Mouse (Mus musculus) adrenal gland, postnatal 4 days (tissue): ENCODE results near the gene Brsk1. TPM values are rescaled to one million over a fixed set of nuclear protein-coding genes. Genes with fewer than 3 reads are reported as not detected.
A peak's percentile ranks its signal among the peaks of the same experiment; 100 is the strongest.

Experiments
- DNase-seq, 2 experiments: peaks; one replicate each; pipeline ENCODE4 v3.0.0; 2021 to 2022; ENCODE audit warnings: low spot score in 2 of 2, mixed read lengths in 2 of 2
- total RNA-seq, 2 experiments: library from RNA; stranded (reverse); gene quantifications; 2 replicates each; pipeline ENCODE4 v1.2.3; 2021

The Brsk1 gene
- total RNA-seq, 2 experiments from 2014 or later, result 14.4 to 17.0 TPM

- no peak for DNase-seq
These were observed 21.9 kb upstream of the Brsk1 start for GRCm38 (mm10) chr7:4668506-4668905.

GRCm38 (mm10) chr7:4669156-4669555 lies 21.2 kb upstream of the Brsk1 start:
- no peak for DNase-seq

- DNase-seq, result no peak
These were observed 19.6 kb upstream of the Brsk1 start for GRCm38 (mm10) chr7:4670655-4671255.

GRCm38 (mm10) chr7:4671956-4672355 lies 18.4 kb upstream of the Brsk1 start:
- DNase-seq, result no peak

GRCm38 (mm10) chr7:4674114-4674731 lies 16.2 kb upstream of the Brsk1 start:
- no peak for DNase-seq

- no peak for DNase-seq
These were observed 15.2 kb upstream of the Brsk1 start for GRCm38 (mm10) chr7:4675200-4675599.

GRCm38 (mm10) chr7:4683307-4683706 lies 7.1 kb upstream of the Brsk1 start:
- no peak for DNase-seq

- no peak for DNase-seq
These were observed 6.2 kb upstream of the Brsk1 start for GRCm38 (mm10) chr7:4684203-4684602.

GRCm38 (mm10) chr7:4684632-4685417 lies 5.6 kb upstream of the Brsk1 start, which contains the start of gene Hspbp1:
Gene Hspbp1, minus strand, starts transcription at chr7:4685068.
- peak; percentile 68 to 87 for DNase-seq

- no peak for DNase-seq
These were observed 698 bp downstream of the Brsk1 start for GRCm38 (mm10) chr7:4690951-4691653.

GRCm38 (mm10) chr7:4693004-4693403 lies 2.6 kb downstream of the Brsk1 start:
- no peak for DNase-seq

GRCm38 (mm10) chr7:4702334-4702733 lies 11.9 kb downstream of the Brsk1 start:
- no peak for DNase-seq

GRCm38 (mm10) chr7:4703195-4703594 lies 12.8 kb downstream of the Brsk1 start:
- no peak for DNase-seq

- peak in 1 of 2 experiments; percentile 22 for DNase-seq
These were observed 14.7 kb downstream of the Brsk1 start for GRCm38 (mm10) chr7:4705098-4705497.

GRCm38 (mm10) chr7:4712594-4712993 lies 22.2 kb downstream of the Brsk1 start:
- DNase-seq, result no peak

- no peak for DNase-seq
These were observed 26.6 kb downstream of the Brsk1 start for GRCm38 (mm10) chr7:4716955-4717354.

- no peak for DNase-seq
These were observed 28.9 kb downstream of the Brsk1 start for GRCm38 (mm10) chr7:4719276-4719675.

- DNase-seq, result no peak
These were observed 33.1 kb downstream of the Brsk1 start for GRCm38 (mm10) chr7:4723508-4723907.

- no peak for DNase-seq
These were observed 34.0 kb downstream of the Brsk1 start for GRCm38 (mm10) chr7:4724359-4724758.

GRCm38 (mm10) chr7:4725169-4725568 lies 34.8 kb downstream of the Brsk1 start, which contains the start of gene Tmem150b:
Gene Tmem150b, minus strand, starts transcription at chr7:4725249.
- DNase-seq, result no peak

- DNase-seq, result no peak
These were observed 40.7 kb downstream of the Brsk1 start for GRCm38 (mm10) chr7:4731090-4731489.
